ENCODE assay signal across 8 mouse cellular contexts in genomic region chr14:80215960-80216552, GRCm38 (mm10).
DNase-seq lines count a peak whose midpoint lies in the region; ATAC-seq and TF ChIP-seq lines count a peak whose summit lies in the region.

No protein-coding gene starts in this region.

- no peaks in the 10 kb centered on the region for H3K9me3 ChIP-seq in hindbrain, embryonic 11.5 days (ENCODE audit: control insufficient read depth, low read length)

- POLR2A ChIA-PET in Patski (lab: Charles Lee), result no interaction called here

- H3K4me2 ChIP-seq in hindbrain, embryonic 11.5 days (replicated peaks; ENCODE audit: low read depth, low read length), result no peak overlapping the region

- no peak overlapping the region for H3K27ac ChIP-seq in hindbrain, embryonic 11.5 days (ENCODE audit: low read depth, low read length)

- H3K36me3 ChIP-seq in hindbrain, embryonic 11.5 days (ENCODE audit: control insufficient read depth, insufficient read depth, low read length), result no peaks in the 10 kb centered on the region

- 14% methylated on average over 6 of the region's 6 CpGs for WGBS in hindbrain, embryonic 11.5 days

- H3K9ac ChIP-seq in hindbrain, embryonic 11.5 days (ENCODE audit: low read depth, low read length), result no peak overlapping the region

- in situ Hi-C loops in Patski (cut with MboI; ENCODE audit: low pct_unique_long_range_greater_than_20kb), result loop anchor here (10.0 to 25.0 kb wide), 2 partner anchors 451 to 804 kb away; no protein-coding TSS in a partner anchor

- H3K4me3 ChIP-seq in hindbrain, embryonic 11.5 days (ENCODE audit: low read depth, low read length), result no peak overlapping the region

- peaks cover 3% of the 10 kb centered on the region for H3K27me3 ChIP-seq in Patski
- no peaks in the 10 kb centered on the region for H3K27me3 ChIP-seq in hindbrain, embryonic 11.5 days (ENCODE audit: control insufficient read depth, insufficient read depth, low read length)

- DNase-seq in Patski (ENCODE audit: low read depth, low spot score), result peak; percentile 0
- DNase-seq in cerebellum, adult 8-10 months, result peak; percentile 41
- DNase-seq in hindbrain, embryonic 11.5 days (ENCODE audit: low spot score), result peak; percentile 75
- DNase-seq in layer of hippocampus, postnatal 10 days (ENCODE audit: low spot score in 2 of 2), result peak; percentile 62 to 74
- peak; percentile 21 for DNase-seq in lung, postnatal 25 days (ENCODE audit: low spot score)
- peak; percentile 61 to 67 for DNase-seq in right cerebral cortex, adult 2 months (ENCODE audit: low spot score in 2 of 2)
- DNase-seq in B cell, adult 2 months, result no peak

- H3K4me1 ChIP-seq in hindbrain, embryonic 11.5 days (replicated peaks; ENCODE audit: control insufficient read depth, insufficient read depth, low read length), result no peaks in the 10 kb centered on the region

- peak; percentile 35 for ATAC-seq in Patski
- ATAC-seq in frontal cortex, adult (ENCODE audit: low TSS enrichment), result peak; percentile 78
- ATAC-seq in hindbrain, embryonic 11.5 days (ENCODE audit: low FRiP score), result peak; percentile 62

- CTCF ChIA-PET in Patski (lab: Charles Lee), result interaction anchor here (1.0 kb wide), 1 partner anchor 9 kb away, joined by 3 read pairs; no protein-coding TSS in a partner anchor

- TF ChIP-seq CTCF in Patski (IDR thresholded peaks at IDR 0.05), result peak; percentile 79

Comparison
In these comparisons a context has a peak if more than half of its experiments do, and no peak if none do; other contexts are left out.
1. DNase-seq: peak in Patski (single experiment), cerebellum, adult 8-10 months (single experiment), hindbrain, embryonic 11.5 days (single experiment), layer of hippocampus, postnatal 10 days (2 of 2), lung, postnatal 25 days (single experiment) and right cerebral cortex, adult 2 months (2 of 2); none in B cell, adult 2 months (0 of 2).
2. Peak in every context shown above with its lines, with median percentiles within 50 percentile points of each other: ATAC-seq.